Mouse (Mus musculus) CH12.LX (cell line): ENCODE measurements around the gene Ston1. TPM values are rescaled to one million over a fixed set of nuclear protein-coding genes. Genes with fewer than 3 reads are reported as not detected.

Experiments used
- DNase-seq: peaks from one replicate; pipeline ENCODE4 v3.0.0-alpha.2; 2013; ENCODE audit errors: extremely low read depth
- H3K27ac ChIP-seq: 2 replicates; pipeline ENCODE4 v1.5.1; 2012; ENCODE audit warnings: low read depth, mild to moderate bottlenecking, control low read depth, moderate library complexity; ENCODE audit not compliant: insufficient read depth
- H3K27me3 ChIP-seq: replicated peaks from 2 replicates; pipeline ENCODE3; 2012; ENCODE audit warnings: inconsistent platforms
- H3K36me3 ChIP-seq, 2 experiments: replicated peaks in 1 of 2; 2 replicates each; pipeline versions ENCODE3 to v1.6.1; 2012; ENCODE audit warnings: inconsistent platforms in 1 of 2, low read length in 1 of 2, mild to moderate bottlenecking in 1 of 2, mixed read lengths in 1 of 2, moderate library complexity in 1 of 2; ENCODE audit not compliant: control insufficient read depth in 1 of 2, insufficient read depth in 1 of 2
- H3K4me1 ChIP-seq, 2 experiments: 2 replicates each; pipeline ENCODE4 v1.6.1; 2012; ENCODE audit warnings: inconsistent platforms in 1 of 2, moderate library complexity in 1 of 2; ENCODE audit not compliant: insufficient read depth in 2 of 2, control insufficient read depth in 1 of 2
- H3K4me2 ChIP-seq: 2 replicates; pipeline ENCODE4 v1.6.1; 2012; ENCODE audit warnings: low read depth, mild to moderate bottlenecking, control low read depth; ENCODE audit not compliant: poor library complexity, insufficient read depth, severe bottlenecking
- H3K4me3 ChIP-seq, 3 experiments: fragments of 150-350 bp in 1 of 3; sonication (generic) in 1 of 3; replicated peaks in 1 of 3; 2 replicates each; pipeline versions ENCODE3 to v1.5.1; 2011 to 2012; ENCODE audit warnings: low read depth in 2 of 3, low read length in 2 of 3, mild to moderate bottlenecking in 2 of 3, moderate library complexity in 2 of 3, control low read depth in 1 of 3, improper control_type of control experiment in 1 of 3, inconsistent platforms in 1 of 3, mixed read lengths in 1 of 3; ENCODE audit not compliant: poor library complexity in 1 of 3
- H3K79me2 ChIP-seq: replicated peaks from 2 replicates; pipeline ENCODE4 v1.6.1; 2012; ENCODE audit warnings: mild to moderate bottlenecking, moderate library complexity; ENCODE audit not compliant: control insufficient read depth, poor library complexity, insufficient read depth, severe bottlenecking; ENCODE audit errors: extremely low read depth
- H3K9ac ChIP-seq: 2 replicates; pipeline ENCODE4 v1.6.1; 2012; ENCODE audit warnings: low read depth, mild to moderate bottlenecking, control low read depth, moderate library complexity; ENCODE audit not compliant: insufficient read depth
- H3K9me3 ChIP-seq: replicated peaks from 2 replicates; pipeline ENCODE3; 2012; ENCODE audit warnings: low read length, inconsistent platforms, mixed read lengths
- BHLHE40 ChIP-seq: IDR thresholded peaks from 2 replicates; pipeline ENCODE4 v1.6.1; 2011; ENCODE audit warnings: mild to moderate bottlenecking, low read depth, low read length, improper control_type of control experiment
- CHD2 ChIP-seq: IDR thresholded peaks from 2 replicates; pipeline ENCODE4 v1.6.1; 2011; ENCODE audit warnings: low read length, improper control_type of control experiment
- CTCF ChIP-seq, 2 experiments: IDR thresholded peaks in 1 of 2; conservative IDR thresholded peaks in 1 of 2; 2 replicates each; pipeline ENCODE4 v1.5.1; 2011 to 2012; ENCODE audit warnings: low read depth in 2 of 2, low read length in 2 of 2, improper control_type of control experiment in 1 of 2, inconsistent platforms in 1 of 2, mild to moderate bottlenecking in 1 of 2, moderate library complexity in 1 of 2
- ELF1 ChIP-seq: IDR thresholded peaks from 2 replicates; pipeline ENCODE4 v1.6.1; 2014; ENCODE audit warnings: low read depth, mild to moderate bottlenecking, inconsistent platforms, low read length, improper control_type of control experiment
- EP300 ChIP-seq: IDR thresholded peaks from 2 replicates; pipeline ENCODE4 v1.6.1; 2011; ENCODE audit warnings: low read length, improper control_type of control experiment
- ETS1 ChIP-seq: conservative IDR thresholded peaks from 2 replicates; pipeline ENCODE4 v1.6.1; 2012; ENCODE audit warnings: low read depth, mild to moderate bottlenecking, inconsistent platforms, low read length, improper control_type of control experiment, moderate library complexity
- KAT2A ChIP-seq: IDR thresholded peaks from 2 replicates; pipeline ENCODE4 v1.6.1; 2012; ENCODE audit warnings: low read length, improper control_type of control experiment, inconsistent platforms; ENCODE audit not compliant: insufficient replicate concordance
- MAX ChIP-seq: IDR thresholded peaks from 2 replicates; pipeline ENCODE4 v1.6.1; 2011; ENCODE audit warnings: low read length, improper control_type of control experiment
- MAZ ChIP-seq: IDR thresholded peaks from 2 replicates; pipeline ENCODE4 v1.6.1; 2012; ENCODE audit warnings: low read depth, mild to moderate bottlenecking, inconsistent platforms, low read length, improper control_type of control experiment, moderate library complexity
- MEF2A ChIP-seq: IDR thresholded peaks from 2 replicates; pipeline ENCODE4 v1.6.1; 2014; ENCODE audit warnings: low read depth, mild to moderate bottlenecking, inconsistent platforms, low read length, improper control_type of control experiment, borderline replicate concordance
- MXI1 ChIP-seq: IDR thresholded peaks from 2 replicates; pipeline ENCODE4 v1.6.1; 2011; ENCODE audit warnings: mild to moderate bottlenecking, low read depth, low read length, improper control_type of control experiment
- MYC ChIP-seq: IDR thresholded peaks from 2 replicates; pipeline ENCODE4 v1.6.1; 2011; ENCODE audit warnings: low read depth, mild to moderate bottlenecking, improper control_type of control experiment, low read length
- PAX5 ChIP-seq: IDR thresholded peaks from 2 replicates; pipeline ENCODE4 v1.6.1; 2012; ENCODE audit warnings: low read length, inconsistent platforms, mixed read lengths
- RAD21 ChIP-seq: IDR thresholded peaks from 2 replicates; pipeline ENCODE4 v1.6.1; 2011; ENCODE audit warnings: low read depth, mild to moderate bottlenecking, low read length, improper control_type of control experiment, moderate library complexity
- SIN3A ChIP-seq: IDR thresholded peaks from 2 replicates; pipeline ENCODE4 v1.6.1; 2012; ENCODE audit warnings: low read length, improper control_type of control experiment, inconsistent platforms
- SMC3 ChIP-seq: IDR thresholded peaks from 2 replicates; pipeline ENCODE4 v1.6.1; 2011; ENCODE audit warnings: low read depth, low read length, improper control_type of control experiment
- TBP ChIP-seq: conservative IDR thresholded peaks from 2 replicates; pipeline ENCODE4 v1.6.1; 2011; ENCODE audit warnings: low read depth, low read length, improper control_type of control experiment
- ZC3H11A ChIP-seq: IDR thresholded peaks from 2 replicates; pipeline ENCODE4 v1.6.1; 2012; ENCODE audit warnings: low read depth, mild to moderate bottlenecking, inconsistent platforms, low read length, improper control_type of control experiment
- ZMIZ1 ChIP-seq: IDR thresholded peaks from 2 replicates; pipeline ENCODE4 v1.6.1; 2012; ENCODE audit warnings: low read depth, mild to moderate bottlenecking, inconsistent platforms, low read length, improper control_type of control experiment
- ZNF384 ChIP-seq: IDR thresholded peaks from 2 replicates; pipeline ENCODE4 v1.6.1; 2012; ENCODE audit warnings: low read depth, low read length, improper control_type of control experiment, inconsistent platforms
- dilution Hi-C: fragments of 300-500 bp; cut with MboI; formaldehyde crosslinking; loops from 2 replicates; pipeline ENCODE4 v1.14.3; 2020; ENCODE audit warnings: low sequenced_read_pairs; ENCODE audit not compliant: extremely low pct_unique_long_range_greater_than_20kb, extremely low pct_ligation_motif_present
- in situ Hi-C: fragments of 300-500 bp; cut with MboI; formaldehyde crosslinking; loops from 3 replicates; pipeline ENCODE4 v1.14.3; 2019; ENCODE audit warnings: low sequenced_read_pairs, low pct_ligation_motif_present, low pct_unique_long_range_greater_than_20kb, mixed read lengths
- polyA plus RNA-seq: library from polyadenylated mRNA; unstranded; fragments of >175 nt; gene quantifications from 2 replicates; pipeline ENCODE4 v1.2.1, GENCODE M21; 2012; ENCODE audit warnings: low read depth; ENCODE audit not compliant: insufficient read length
- total RNA-seq, 2 experiments: library from RNA; depleted of rRNA; stranded (reverse); fragments of 300-350 nt in 1 of 2; fragments of >200 nt in 1 of 2; gene quantifications; 2 replicates each; pipeline ENCODE4 v1.2.3; 2012 to 2014

The Ston1 gene
- total and polyA plus RNA-seq, 3 experiments = 0.98 to 6.0 (median 1.1) TPM

GRCm38 (mm10) chr17:88625931-88626330 lies 28.4 kb downstream of the Ston1 start:
- no peak for DNase-seq
- no peak overlapping the region for H3K9ac ChIP-seq
- no peak overlapping the region for H3K4me2 ChIP-seq
- H3K79me2 ChIP-seq = no peaks in the 10 kb centered on the region
- TF ChIP-seq TBP = no peak
- TF ChIP-seq EP300 = no peak
- TF ChIP-seq ZNF384 = no peak
- TF ChIP-seq PAX5 = no peak
- TF ChIP-seq MYC = no peak
- TF ChIP-seq, all 38 proteins: peak for 0
- peaks cover 0 to 9% of the 10 kb centered on the region in 2 experiments for H3K36me3 ChIP-seq
- in situ Hi-C loops = loop anchor here (25.0 kb wide), 1 partner anchor 364 kb away; no protein-coding TSS in a partner anchor
- no peaks in the 10 kb centered on the region for H3K9me3 ChIP-seq
- dilution Hi-C loops = no loop called here
- H3K4me3 ChIP-seq = no peak overlapping the region
- peaks cover 4 to 30% of the 10 kb centered on the region in 2 experiments; a peak in 2 of 4 replicates for H3K4me1 ChIP-seq
- no peaks in the 10 kb centered on the region for H3K27me3 ChIP-seq
- no peak overlapping the region for H3K27ac ChIP-seq

GRCm38 (mm10) chr17:88626347-88626811 lies 28.9 kb downstream of the Ston1 start:
- Histone ChIP-seq H3K27ac (no peak overlapping the region), H3K4me1 (peaks cover under 1 to 26% of the 10 kb centered on the region in 2 experiments; a peak in 2 of 4 replicates), H3K4me2 (no peak overlapping the region), H3K9me3 (no peaks in the 10 kb centered on the region), H3K9ac (no peak overlapping the region), H3K27me3 (no peaks in the 10 kb centered on the region), H3K79me2 (no peaks in the 10 kb centered on the region), H3K36me3 (peaks cover 0 to 9% of the 10 kb centered on the region in 2 experiments), H3K4me3 (no peak overlapping the region)
- no peak for DNase-seq
- dilution Hi-C loops = no loop called here
- TF ChIP-seq MEF2A = no peak
- no peak for TF ChIP-seq ETS1
- no peak for TF ChIP-seq MAZ
- no peak for TF ChIP-seq MYC
- no peak for TF ChIP-seq CTCF (conservative IDR thresholded peaks at IDR 0.05 in 1 of 2, IDR thresholded peaks at IDR 0.05 in 1 of 2; ENCODE audit: low read depth in 2 of 2, low read length in 2 of 2)
- no peak for TF ChIP-seq ZMIZ1
- TF ChIP-seq RAD21 = no peak
- in situ Hi-C loops = loop anchor here (25.0 kb wide), 1 partner anchor 364 kb away; no protein-coding TSS in a partner anchor

GRCm38 (mm10) chr17:88627150-88627549 lies 29.7 kb downstream of the Ston1 start:
- Histone ChIP-seq H3K9ac (no peak overlapping the region), H3K36me3 (peaks cover 0 to 6% of the 10 kb centered on the region in 2 experiments), H3K4me1 (peaks cover 0 to 18% of the 10 kb centered on the region in 2 experiments; a peak in 2 of 4 replicates), H3K4me3 (no peak overlapping the region), H3K27ac (no peak overlapping the region), H3K4me2 (no peak overlapping the region), H3K27me3 (no peaks in the 10 kb centered on the region), H3K9me3 (no peaks in the 10 kb centered on the region), H3K79me2 (no peaks in the 10 kb centered on the region)
- DNase-seq = no peak
- TF ChIP-seq CTCF (conservative IDR thresholded peaks at IDR 0.05 in 1 of 2, IDR thresholded peaks at IDR 0.05 in 1 of 2; ENCODE audit: low read depth in 2 of 2, low read length in 2 of 2) (no peak), ELF1 (no peak), ETS1 (no peak), KAT2A (no peak), RAD21 (no peak), TBP (no peak), MXI1 (no peak), CHD2 (no peak), MAX (no peak), MAZ (no peak), ZC3H11A (no peak), SMC3 (no peak), MEF2A (no peak), SIN3A (no peak), BHLHE40 (no peak)
- in situ Hi-C loops = loop anchor here (25.0 kb wide), 1 partner anchor 365 kb away; no protein-coding TSS in a partner anchor
- dilution Hi-C loops = no loop called here
